Mouse (Mus musculus) kidney, postnatal 0 days (tissue): ENCODE data around the gene Gm20388. TPM values are rescaled to one million over a fixed set of nuclear protein-coding genes. Genes with fewer than 3 reads are reported as not detected.

Experiments used
- ATAC-seq: fragments of 200-750 bp; cut with Nextera tagmentation; replicated peaks from 2 replicates; pipeline ENCODE4 v1.8.0; 2017; ENCODE audit warnings: low read depth, moderate number of reproducible peaks, moderate TSS enrichment, moderate library complexity; ENCODE audit not compliant: low FRiP score
- DNase-seq: peaks from one replicate; pipeline ENCODE4 v3.0.0-alpha.2; 2016; ENCODE audit warnings: low spot score
- H3K27ac ChIP-seq: fragments of 300-500 bp; sonication (generic); 2 replicates; pipeline ENCODE4 v1.5.1; 2014; ENCODE audit warnings: mild to moderate bottlenecking
- H3K27me3 ChIP-seq: fragments of 300-500 bp; sonication (generic); 2 replicates; pipeline ENCODE4 v1.6.1; 2014; ENCODE audit warnings: low read length, mixed read lengths; ENCODE audit not compliant: insufficient read depth
- H3K36me3 ChIP-seq: fragments of 300-500 bp; sonication (generic); 2 replicates; pipeline ENCODE4 v1.6.1; 2014; ENCODE audit warnings: low read length, mixed read lengths; ENCODE audit not compliant: insufficient read depth
- H3K4me1 ChIP-seq: fragments of 300-500 bp; sonication (generic); replicated peaks from 2 replicates; pipeline ENCODE4 v1.6.1; 2014; ENCODE audit warnings: antibody characterized with exemption, low read length, mixed read lengths; ENCODE audit not compliant: insufficient read depth
- H3K4me2 ChIP-seq: fragments of 300-500 bp; sonication (generic); 2 replicates; pipeline ENCODE4 v1.6.1; 2014; ENCODE audit warnings: mild to moderate bottlenecking, low read length, moderate library complexity, mixed read lengths
- H3K4me3 ChIP-seq: fragments of 300-500 bp; sonication (generic); replicated peaks from 2 replicates; pipeline ENCODE4 v1.5.1; 2014; ENCODE audit warnings: low read depth, low read length
- H3K9ac ChIP-seq: fragments of 300-500 bp; sonication (generic); 2 replicates; pipeline ENCODE4 v1.6.1; 2014; ENCODE audit warnings: low read depth, low read length
- H3K9me3 ChIP-seq: fragments of 300-500 bp; sonication (generic); replicated peaks from 2 replicates; pipeline ENCODE4 v1.6.1; 2016; ENCODE audit warnings: low read length, inconsistent platforms, mixed read lengths
- CTCF ChIP-seq: IDR thresholded peaks from 2 replicates; pipeline ENCODE4 v1.5.1; 2016; ENCODE audit warnings: antibody characterized with exemption, low read depth, mild to moderate bottlenecking, moderate library complexity
- WGBS: fragments of 180-500 bp; shearing (Covaris S2); extraction: QIAGEN DNeasy Blood & Tissue Kit; methylation state at CpG from one replicate; pipeline ENCODE4 v1.1.7; 2014; 5-methylcytosine and 5-hydroxymethylcytosine counted together
- polyA plus RNA-seq: library from polyadenylated mRNA; unstranded; fragments of >200 nt; fragmentation: Nextera tagmentation; extraction: Ambion mirVana; gene quantifications from 2 replicates; pipeline ENCODE4 v1.2.1, GENCODE M21; 2015

Gene Gm20388
- polyA plus RNA-seq, 1 experiment from 2014 or later, result not detected

DNA sequence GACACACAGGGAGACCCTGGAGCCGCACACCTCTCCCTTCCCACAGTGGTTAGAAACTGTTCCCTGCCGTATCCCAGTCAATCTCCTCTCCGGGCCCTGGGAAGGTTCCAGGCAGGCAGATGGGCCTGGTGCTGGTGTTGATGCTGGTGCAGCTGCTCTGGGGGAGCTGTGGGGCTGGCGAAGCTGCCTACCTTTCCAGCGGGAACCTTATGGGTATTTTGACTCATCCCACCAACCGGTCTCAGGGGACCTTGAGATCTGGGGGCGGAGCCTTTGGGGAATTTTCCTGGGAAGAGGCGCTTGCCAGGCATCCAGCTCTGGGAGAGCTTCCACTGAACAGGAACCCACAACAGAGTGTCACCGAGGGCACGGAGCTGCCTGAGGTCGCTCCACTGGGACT, 2757.2 kb downstream of the Gm20388 start:
- H3K9ac ChIP-seq, result no peak overlapping the region
- H3K9me3 ChIP-seq, result no peaks in the 10 kb centered on the region
- H3K4me2 ChIP-seq, result no peak overlapping the region
- ATAC-seq (no peak), DNase-seq (no peak)
- no peak for TF ChIP-seq CTCF
- WGBS, result 70% methylated on average over 11 of the region's 11 CpGs
- H3K27me3 ChIP-seq, result no peaks in the 10 kb centered on the region; the same call in 1 of the 2 replicates
- no peak overlapping the region for H3K4me3 ChIP-seq
- no peaks in the 10 kb centered on the region for H3K36me3 ChIP-seq
- H3K27ac ChIP-seq, result no peak overlapping the region
- H3K4me1 ChIP-seq, result peaks cover 36% of the 10 kb centered on the region

DNA sequence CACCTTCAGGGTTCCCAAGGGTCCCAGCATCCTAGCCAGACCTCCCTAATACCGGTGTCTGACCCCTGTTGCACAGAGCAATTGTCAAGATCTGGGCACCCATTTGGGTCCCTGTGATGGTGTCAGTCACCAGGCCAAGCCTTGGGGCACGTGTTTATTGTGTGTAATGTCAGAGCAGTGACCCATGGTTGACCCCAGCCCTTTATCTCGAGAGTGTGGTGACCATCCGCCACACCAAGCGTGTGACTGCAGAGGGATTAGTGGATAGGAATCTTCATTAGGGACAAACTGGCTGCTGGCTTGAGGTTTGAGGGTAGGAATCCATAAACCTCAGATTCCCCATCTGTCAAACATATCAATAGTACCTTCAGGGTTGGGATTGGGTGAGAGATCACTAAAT, 2758.7 kb downstream of the Gm20388 start:
- no peaks in the 10 kb centered on the region for H3K9me3 ChIP-seq
- ATAC-seq (no peak), DNase-seq (no peak)
- H3K36me3 ChIP-seq, result no peaks in the 10 kb centered on the region
- no peak overlapping the region for H3K9ac ChIP-seq
- no peak overlapping the region for H3K27ac ChIP-seq
- no peak overlapping the region for H3K4me3 ChIP-seq
- no peak for TF ChIP-seq CTCF
- H3K4me2 ChIP-seq, result no peak overlapping the region
- 48% methylated on average over 5 of the region's 5 CpGs for WGBS
- peaks cover 23% of the 10 kb centered on the region for H3K4me1 ChIP-seq
- H3K27me3 ChIP-seq, result no peaks in the 10 kb centered on the region; the same call in 1 of the 2 replicates

DNA sequence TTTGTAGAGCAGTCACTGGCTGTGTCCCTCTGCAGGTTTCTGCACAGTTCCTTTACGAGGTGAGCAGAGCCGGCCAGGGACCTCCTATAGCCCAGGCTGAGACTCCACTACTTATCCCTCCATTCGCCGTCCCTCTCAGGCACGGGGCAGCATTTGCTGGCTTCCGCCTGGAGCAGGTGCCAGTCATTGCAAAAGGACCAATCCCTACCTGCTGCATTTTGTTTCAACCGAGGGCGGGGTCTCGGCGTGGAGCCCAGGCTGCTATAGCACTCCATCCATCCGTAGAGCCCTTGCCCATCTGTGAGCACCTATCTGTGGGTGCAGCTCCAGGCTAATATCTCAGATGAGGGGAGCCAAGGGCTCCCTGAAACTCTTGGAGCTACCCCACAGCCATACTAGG, 2759.4 kb downstream of the Gm20388 start:
- H3K4me2 ChIP-seq, result no peak overlapping the region
- 22% methylated on average over 11 of the region's 11 CpGs for WGBS
- H3K4me1 ChIP-seq, result peaks cover 19% of the 10 kb centered on the region
- DNase-seq (no peak), ATAC-seq (no peak)
- no peaks in the 10 kb centered on the region for H3K9me3 ChIP-seq
- TF ChIP-seq CTCF, result no peak
- H3K27ac ChIP-seq, result no peak overlapping the region
- no peaks in the 10 kb centered on the region; the same call in 1 of the 2 replicates for H3K27me3 ChIP-seq
- H3K4me3 ChIP-seq, result no peak overlapping the region
- no peaks in the 10 kb centered on the region for H3K36me3 ChIP-seq
- H3K9ac ChIP-seq, result no peak overlapping the region

DNA sequence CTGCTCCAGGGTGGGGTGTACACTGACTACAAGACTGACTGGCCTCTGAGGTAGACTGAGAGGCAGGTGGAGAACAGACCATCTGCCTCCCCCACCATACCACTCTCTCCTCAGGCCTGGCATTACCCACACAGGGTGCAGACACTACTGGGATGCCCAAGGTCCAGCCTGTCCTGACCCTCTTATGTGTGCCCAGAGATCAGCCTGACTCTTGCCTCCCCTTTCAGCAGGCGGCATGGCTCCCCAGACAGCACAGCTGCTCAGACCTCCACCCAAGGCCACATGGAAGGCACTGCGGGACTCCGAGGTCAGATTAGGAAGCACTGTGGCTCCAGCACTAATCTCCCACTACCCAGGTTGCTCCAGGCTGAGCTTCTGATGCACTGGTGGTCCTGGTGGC, 2760.1 kb downstream of the Gm20388 start:
- H3K4me3 ChIP-seq, result no peak overlapping the region
- DNase-seq (no peak), ATAC-seq (no peak)
- peaks cover 12% of the 10 kb centered on the region for H3K4me1 ChIP-seq
- H3K36me3 ChIP-seq, result no peaks in the 10 kb centered on the region
- no peak overlapping the region for H3K27ac ChIP-seq
- no peak overlapping the region for H3K9ac ChIP-seq
- H3K9me3 ChIP-seq, result no peaks in the 10 kb centered on the region
- H3K4me2 ChIP-seq, result no peak overlapping the region
- no peak for TF ChIP-seq CTCF
- WGBS, result 78% methylated on average over 3 of the region's 3 CpGs
- H3K27me3 ChIP-seq, result no peaks in the 10 kb centered on the region; the same call in 1 of the 2 replicates

DNA sequence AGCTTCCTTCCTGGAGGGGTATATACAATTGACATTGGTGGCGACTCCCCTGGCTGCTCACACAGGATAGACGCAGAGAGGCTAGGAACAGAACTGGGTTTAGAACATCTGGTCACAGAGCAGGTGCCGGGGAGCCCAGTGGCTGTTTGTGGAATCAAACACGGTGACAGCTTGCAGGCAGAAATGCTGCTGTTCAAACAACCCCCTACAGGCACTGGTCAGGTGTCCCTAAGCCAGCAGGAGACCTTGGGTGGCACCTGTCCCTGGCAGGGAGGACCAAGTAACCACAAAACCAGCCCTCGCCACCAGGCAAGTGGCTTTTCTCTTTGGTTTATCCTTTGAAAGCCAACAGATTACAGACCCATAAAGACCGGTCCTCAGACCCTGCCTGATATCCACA, 2761.3 kb downstream of the Gm20388 start:
- ATAC-seq (no peak), DNase-seq (no peak)
- H3K4me1 ChIP-seq, result peaks cover 3% of the 10 kb centered on the region; the same call in 1 of the 2 replicates
- 57% methylated on average over 6 of the region's 6 CpGs for WGBS
- H3K27me3 ChIP-seq, result peaks cover 9% of the 10 kb centered on the region
- no peaks in the 10 kb centered on the region for H3K36me3 ChIP-seq
- no peak for TF ChIP-seq CTCF
- H3K27ac ChIP-seq, result no peak overlapping the region
- no peaks in the 10 kb centered on the region for H3K9me3 ChIP-seq
- no peak overlapping the region for H3K4me2 ChIP-seq
- no peak overlapping the region for H3K9ac ChIP-seq
- no peak overlapping the region for H3K4me3 ChIP-seq

DNA sequence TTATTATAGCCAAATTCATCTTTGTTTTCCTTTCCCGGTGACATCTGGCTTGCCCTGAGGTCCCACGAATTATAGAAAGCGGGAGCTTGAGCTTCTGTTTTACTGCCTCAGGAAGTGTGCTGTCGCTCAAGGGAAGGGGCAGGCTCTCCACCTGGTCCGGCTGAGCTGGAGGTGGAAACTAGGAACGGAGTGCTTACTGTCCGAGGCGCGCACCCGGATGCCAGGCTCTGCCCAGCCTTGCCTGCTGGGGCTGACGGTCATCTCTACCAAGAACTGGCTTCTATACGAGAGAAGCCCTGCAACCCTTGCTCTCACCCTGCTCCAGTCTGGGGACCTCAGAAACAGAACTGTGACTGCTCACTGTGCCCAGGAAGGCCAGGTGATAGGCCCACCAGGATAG, 2763.3 kb downstream of the Gm20388 start:
- no peak for DNase-seq
- H3K4me2 ChIP-seq, result no peak overlapping the region
- no peak for ATAC-seq
- no peaks in the 10 kb centered on the region for H3K9me3 ChIP-seq
- no peak for TF ChIP-seq CTCF
- 51% methylated on average over 12 of the region's 12 CpGs for WGBS
- H3K36me3 ChIP-seq, result no peaks in the 10 kb centered on the region
- H3K4me1 ChIP-seq, result 0 out of 2 replicates have a peak, but pooled peaks cover 7% of the 10 kb centered on the region
- no peak overlapping the region for H3K4me3 ChIP-seq
- no peak overlapping the region for H3K27ac ChIP-seq
- no peak overlapping the region for H3K9ac ChIP-seq
- peaks cover 9% of the 10 kb centered on the region for H3K27me3 ChIP-seq

DNA sequence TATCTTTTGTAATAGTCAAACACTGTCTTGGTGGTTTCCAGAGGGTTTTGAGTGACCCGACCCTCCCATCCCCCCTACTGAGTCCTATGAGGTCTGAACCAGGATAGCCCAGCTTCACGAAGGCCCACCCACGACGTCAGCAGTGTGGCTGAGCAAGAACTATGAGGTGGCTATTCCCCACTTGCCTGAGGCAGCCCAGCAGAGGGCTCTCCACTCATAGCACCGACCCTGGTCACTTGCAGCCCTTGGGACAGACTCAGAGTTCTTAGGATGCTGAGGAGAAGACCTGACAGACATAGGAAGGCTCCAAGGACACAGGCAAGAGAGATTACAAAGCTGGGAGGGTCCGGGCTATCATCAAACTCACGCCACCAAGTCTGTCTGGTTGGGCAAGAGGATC, 2764.4 kb downstream of the Gm20388 start:
- peaks cover 15% of the 10 kb centered on the region for H3K27me3 ChIP-seq
- TF ChIP-seq CTCF, result peak; percentile 54
- 0 out of 2 replicates have a peak, but pooled peaks cover 7% of the 10 kb centered on the region for H3K4me1 ChIP-seq
- ATAC-seq, result no peak
- peak; percentile 56 for DNase-seq
- H3K9me3 ChIP-seq, result no peaks in the 10 kb centered on the region
- no peak overlapping the region for H3K9ac ChIP-seq
- 41% methylated on average over 7 of the region's 7 CpGs for WGBS
- H3K4me3 ChIP-seq, result no peak overlapping the region
- H3K4me2 ChIP-seq, result no peak overlapping the region
- no peak overlapping the region for H3K27ac ChIP-seq
- H3K36me3 ChIP-seq, result no peaks in the 10 kb centered on the region
